Mouse (Mus musculus): Measurements from ENCODE around the gene Zfp966. TPM values are rescaled to one million over a fixed set of nuclear protein-coding genes. Genes with fewer than 3 reads are reported as not detected.
"Not testable (repeated sequence)": the region's sequence is repeated elsewhere in the genome, so short reads cannot be mapped to it uniquely, and the experiment has no call there.

Zfp966 gene
- 0.80 and 0.97 TPM in 2 replicates for polyA plus RNA-seq (2012; rRNA removed)

DNA sequence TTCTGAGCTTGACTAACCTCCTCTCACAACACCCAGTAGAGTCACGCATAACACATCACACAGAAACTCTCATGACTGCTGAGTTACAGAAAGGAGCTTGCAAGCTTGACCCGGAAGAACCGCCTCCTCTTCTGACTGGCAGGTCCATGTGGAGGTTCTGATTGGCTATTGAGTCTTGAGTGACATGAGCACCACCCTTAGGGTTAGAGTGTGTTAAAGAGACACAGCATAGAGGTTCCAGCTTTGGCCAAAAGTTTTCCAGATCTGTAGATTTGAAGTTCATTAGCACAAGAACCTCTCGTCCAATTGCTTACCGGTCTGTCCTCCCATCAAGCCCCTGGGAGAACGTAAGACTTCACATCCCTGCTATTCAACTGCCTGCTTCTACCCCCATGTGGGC, at the start of gene Zfp966:
Zfp966 (minus strand) TSS at position 101 of the 400 bp plus-strand sequence.
- H3K4me3 ChIP-seq (ENCODE audit: control insufficient read depth, insufficient read depth, low read length); H3K27me3 ChIP-seq (ENCODE audit: control insufficient read depth, insufficient read depth, low read length); DNase-seq; H3K4me1 ChIP-seq (replicated peaks; ENCODE audit: control insufficient read depth, insufficient read depth, low read length); H3K36me3 ChIP-seq (ENCODE audit: control insufficient read depth, insufficient read depth, low read length); H3K27ac ChIP-seq (ENCODE audit: control insufficient read depth, insufficient read depth, low read length): not testable (repeated sequence)
- WGBS, result no CpG with 5 or more reads among the region's 6 CpGs

DNA sequence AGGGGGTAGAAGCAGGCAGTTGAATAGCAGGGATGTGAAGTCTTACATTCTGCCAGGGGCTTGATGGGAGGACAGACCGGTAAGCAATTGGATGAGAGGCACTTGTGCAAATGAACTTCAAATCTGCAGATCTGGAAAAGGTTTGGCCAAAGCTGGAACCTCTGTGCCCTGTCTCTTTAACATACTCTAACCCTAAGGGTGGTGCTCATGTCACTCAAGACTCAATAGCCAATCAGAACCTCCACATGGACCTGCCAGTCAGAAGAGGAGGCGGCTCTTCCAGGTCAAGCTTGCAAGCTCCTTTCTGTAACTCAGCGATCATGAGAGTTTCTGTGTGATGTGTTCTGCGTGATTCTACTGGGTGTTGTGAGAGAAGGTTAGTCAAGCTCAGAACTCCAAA, 34.1 kb upstream of the Zfp966 start, which contains the start of gene Gm2026:
Gm2026 (plus strand) TSS at position 301 of the 400 bp plus-strand sequence.
- H3K27ac ChIP-seq (ENCODE audit: control insufficient read depth, insufficient read depth, low read length); H3K27me3 ChIP-seq (ENCODE audit: control insufficient read depth, insufficient read depth, low read length); H3K4me1 ChIP-seq (replicated peaks; ENCODE audit: control insufficient read depth, insufficient read depth, low read length); H3K4me3 ChIP-seq (ENCODE audit: control insufficient read depth, insufficient read depth, low read length); DNase-seq; H3K36me3 ChIP-seq (ENCODE audit: control insufficient read depth, insufficient read depth, low read length): not testable (repeated sequence)
- no CpG with 5 or more reads among the region's 4 CpGs for WGBS

GRCm38 (mm10) chr2:175869024-175869423, 61.9 kb downstream of the Zfp966 start, which contains the start of gene Gm6710:
Gm6710 (plus strand) TSS chr2:175869219.
- no CpG with 5 or more reads among the region's 7 CpGs for WGBS
- not testable (repeated sequence) for H3K4me1 ChIP-seq (replicated peaks; ENCODE audit: control insufficient read depth, insufficient read depth, low read length); H3K36me3 ChIP-seq (ENCODE audit: control insufficient read depth, insufficient read depth, low read length); H3K27me3 ChIP-seq (ENCODE audit: control insufficient read depth, insufficient read depth, low read length); DNase-seq; H3K4me3 ChIP-seq (ENCODE audit: control insufficient read depth, insufficient read depth, low read length); H3K27ac ChIP-seq (ENCODE audit: control insufficient read depth, insufficient read depth, low read length)

Other genes with a start within 250 kb of the Zfp966 start
- not detected in 2 replicates for gene Zfp969, start 227.5 kb downstream of the Zfp966 start, polyA plus RNA-seq (2012; rRNA removed)
- not detected in 2 replicates for gene Gm2007, start 189.6 kb downstream of the Zfp966 start, polyA plus RNA-seq (2012; rRNA removed)
- gene Gm14288, start 130.0 kb downstream of the Zfp966 start, polyA plus RNA-seq (2012; rRNA removed), result 0.56 and 0.92 TPM in 2 replicates
- gene Gm6710, start 61.9 kb downstream of the Zfp966 start, polyA plus RNA-seq (2012; rRNA removed), result 0.24 and 1.2 TPM in 2 replicates
- 0.22 TPM in 2 replicates for gene Gm2026, start 34.2 kb upstream of the Zfp966 start, polyA plus RNA-seq (2012; rRNA removed)
- gene Gm2004, start 218.7 kb upstream of the Zfp966 start, polyA plus RNA-seq (2012; rRNA removed), result 0.17 TPM in 1 of 2 replicates, not detected in the other

Data from thymus, adult 2 months (tissue).